In the genomic region with DNA sequence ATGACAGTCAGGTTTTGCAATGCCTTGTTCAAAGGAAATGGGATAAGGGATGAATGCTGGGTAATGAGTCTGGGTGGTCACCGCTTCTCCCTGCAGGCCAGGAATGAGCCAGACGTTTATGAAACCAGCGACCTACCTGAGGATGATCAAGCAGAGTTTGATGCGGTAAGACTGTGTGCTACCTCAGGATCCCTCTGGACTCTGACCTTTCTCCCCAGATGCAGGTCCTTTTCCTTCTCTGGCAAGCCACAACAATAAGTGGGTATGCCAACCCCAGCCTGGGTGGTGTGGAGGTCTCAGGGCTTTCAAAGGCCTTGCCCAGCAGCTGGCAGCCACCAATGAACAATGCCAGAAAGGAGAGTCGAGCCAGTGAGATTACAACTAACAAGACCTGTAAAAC, we compare ENCODE assay signal across 7 mouse cellular contexts. TPM values are rescaled to one million over a fixed set of nuclear protein-coding genes. Genes with fewer than 3 reads are reported as not detected.
A peak's percentile ranks its signal among the peaks of the same experiment; 100 is the strongest.
DNase-seq lines count a peak whose midpoint lies in the region; ATAC-seq lines count a peak whose summit lies in the region.

No protein-coding gene starts in this region.

- ATAC-seq in megakaryocyte, adult 5-6 weeks (ENCODE audit: poor library complexity, severe bottlenecking): no peak
- ATAC-seq in forebrain, embryonic 15.5 days (replicated peaks): no peak
- ATAC-seq in limb, embryonic 13.5 days (ENCODE audit: low FRiP score, low read depth): no peak
- ATAC-seq in stomach, embryonic 16.5 days (ENCODE audit: insufficient read depth, low FRiP score): no peak

- no peak for DNase-seq in adipocyte (ENCODE audit: low spot score)
- no peak for DNase-seq in layer of hippocampus, postnatal 14 days (ENCODE audit: low spot score in 2 of 2)

- peak overlapping the region; percentile 85 for H3K4me2 ChIP-seq in forebrain, embryonic 15.5 days (replicated peaks)
- peak overlapping the region; percentile 96 for H3K4me2 ChIP-seq in limb, embryonic 13.5 days (replicated peaks)
- peak overlapping the region; percentile 95 for H3K4me2 ChIP-seq in stomach, embryonic 16.5 days (ENCODE audit: low read depth, low read length)

- WGBS in forebrain, embryonic 15.5 days: 70% methylated on average over 5 of the region's 5 CpGs
- 70% methylated on average over 5 of the region's 5 CpGs for WGBS in limb, embryonic 13.5 days
- WGBS in stomach, embryonic 16.5 days: 67% methylated on average over 5 of the region's 5 CpGs

- H3K27me3 ChIP-seq in megakaryocyte, embryonic 14.5 days (replicated peaks): peaks cover 20% of the 10 kb centered on the region
- H3K27me3 ChIP-seq in forebrain, embryonic 15.5 days: peaks cover 3% of the 10 kb centered on the region; the same call in 1 of the 2 replicates
- H3K27me3 ChIP-seq in limb, embryonic 13.5 days: peaks cover 27% of the 10 kb centered on the region
- peaks cover 11% of the 10 kb centered on the region for H3K27me3 ChIP-seq in stomach, embryonic 16.5 days (ENCODE audit: control insufficient read depth, insufficient read depth, low read length)

- H3K4me3 ChIP-seq in megakaryocyte, embryonic 14.5 days (replicated peaks): peak overlapping the region; percentile 99
- peak overlapping the region; percentile 100 for H3K4me3 ChIP-seq in forebrain, embryonic 15.5 days
- peak overlapping the region; percentile 97 for H3K4me3 ChIP-seq in limb, embryonic 13.5 days
- H3K4me3 ChIP-seq in stomach, embryonic 16.5 days (replicated peaks; ENCODE audit: low read length): peak overlapping the region; percentile 91

- H3K27ac ChIP-seq in forebrain, embryonic 15.5 days (replicated peaks): peak overlapping the region; percentile 91
- H3K27ac ChIP-seq in limb, embryonic 13.5 days: no peak overlapping the region
- H3K27ac ChIP-seq in stomach, embryonic 16.5 days (ENCODE audit: low read length): no peak overlapping the region

- H3K4me1 ChIP-seq in megakaryocyte, embryonic 14.5 days: peaks cover 66% of the 10 kb centered on the region
- peaks cover 46% of the 10 kb centered on the region for H3K4me1 ChIP-seq in forebrain, embryonic 15.5 days
- peaks cover 34% of the 10 kb centered on the region for H3K4me1 ChIP-seq in limb, embryonic 13.5 days
- peaks cover 11% of the 10 kb centered on the region for H3K4me1 ChIP-seq in stomach, embryonic 16.5 days (ENCODE audit: control insufficient read depth, insufficient read depth, low read length)

- no peaks in the 10 kb centered on the region for H3K9me3 ChIP-seq in megakaryocyte, embryonic 14.5 days
- no peaks in the 10 kb centered on the region for H3K9me3 ChIP-seq in forebrain, embryonic 15.5 days
- H3K9me3 ChIP-seq in limb, embryonic 13.5 days: no peaks in the 10 kb centered on the region
- H3K9me3 ChIP-seq in stomach, embryonic 16.5 days (replicated peaks; ENCODE audit: control insufficient read depth, low read length): no peaks in the 10 kb centered on the region

- peak overlapping the region; percentile 100 for H3K9ac ChIP-seq in forebrain, embryonic 15.5 days (replicated peaks)
- peak overlapping the region; percentile 99 for H3K9ac ChIP-seq in limb, embryonic 13.5 days
- peak overlapping the region; percentile 100 for H3K9ac ChIP-seq in stomach, embryonic 16.5 days (ENCODE audit: low read length)

- peaks cover 48% of the 10 kb centered on the region for H3K36me3 ChIP-seq in megakaryocyte, embryonic 14.5 days (replicated peaks; ENCODE audit: low read length)
- H3K36me3 ChIP-seq in forebrain, embryonic 15.5 days: peaks cover 34% of the 10 kb centered on the region
- peaks cover 41% of the 10 kb centered on the region for H3K36me3 ChIP-seq in limb, embryonic 13.5 days
- no peaks in the 10 kb centered on the region for H3K36me3 ChIP-seq in stomach, embryonic 16.5 days (ENCODE audit: control insufficient read depth, insufficient read depth, low read length)

RNA-seq across cellular contexts. Expression of gene Dctn2, which starts 1.1 kb away (rescaled TPM):
- 176 and 219 TPM in 2 replicates for polyA plus RNA-seq in megakaryocyte, embryonic 14.5 days (2012; ENCODE audit: insufficient read depth, low replicate concordance)
- total RNA-seq in megakaryocyte, adult 5-6 weeks (2015): 78.9 and 82.6 TPM in 2 replicates
- 90.1 and 96.4 TPM in 2 replicates for total RNA-seq in megakaryocyte, adult 5-6 weeks (2017)
- polyA plus RNA-seq in forebrain, embryonic 15.5 days (2015; fragmentation: Nextera tagmentation; extraction: Ambion mirVana): 320 and 321 TPM in 2 replicates
- 188 and 192 TPM in 2 replicates for polyA plus RNA-seq in limb, embryonic 13.5 days (2015; fragmentation: Nextera tagmentation; extraction: Ambion mirVana)
- polyA plus RNA-seq in stomach, embryonic 16.5 days (2015; fragmentation: Nextera tagmentation; extraction: Ambion mirVana): 171 and 173 TPM in 2 replicates
- total RNA-seq in layer of hippocampus, postnatal 14 days (2021): 100 to 1,000 TPM; 298 to 304 TPM

RNA-seq across cellular contexts. Expression of gene Kif5a, which starts 4.2 kb away (rescaled TPM):
- 6.6 and 11.4 TPM in 2 replicates for polyA plus RNA-seq in megakaryocyte, embryonic 14.5 days (2012; ENCODE audit: insufficient read depth, low replicate concordance)
- 0.85 and 0.93 TPM in 2 replicates for total RNA-seq in megakaryocyte, adult 5-6 weeks (2015)
- total RNA-seq in megakaryocyte, adult 5-6 weeks (2017): 0.70 and 0.94 TPM in 2 replicates
- polyA plus RNA-seq in forebrain, embryonic 15.5 days (2015; fragmentation: Nextera tagmentation; extraction: Ambion mirVana): 76.4 and 80.6 TPM in 2 replicates
- polyA plus RNA-seq in limb, embryonic 13.5 days (2015; fragmentation: Nextera tagmentation; extraction: Ambion mirVana): 4.2 and 4.8 TPM in 2 replicates
- 6.5 and 6.7 TPM in 2 replicates for polyA plus RNA-seq in stomach, embryonic 16.5 days (2015; fragmentation: Nextera tagmentation; extraction: Ambion mirVana)
- total RNA-seq in layer of hippocampus, postnatal 14 days (2021): 100 to 1,000 TPM; 413 to 455 TPM

RNA-seq across cellular contexts. Expression of gene Mbd6, which starts 21.5 kb away (rescaled TPM):
- 245 and 640 TPM in 2 replicates for polyA plus RNA-seq in megakaryocyte, embryonic 14.5 days (2012; ENCODE audit: insufficient read depth, low replicate concordance)
- 40.4 and 48.4 TPM in 2 replicates for total RNA-seq in megakaryocyte, adult 5-6 weeks (2015)
- 5.6 and 8.9 TPM in 2 replicates for total RNA-seq in megakaryocyte, adult 5-6 weeks (2017)
- 17.4 and 17.5 TPM in 2 replicates for polyA plus RNA-seq in forebrain, embryonic 15.5 days (2015; fragmentation: Nextera tagmentation; extraction: Ambion mirVana)
- polyA plus RNA-seq in limb, embryonic 13.5 days (2015; fragmentation: Nextera tagmentation; extraction: Ambion mirVana): 15.0 and 16.7 TPM in 2 replicates
- 8.6 and 11.6 TPM in 2 replicates for polyA plus RNA-seq in stomach, embryonic 16.5 days (2015; fragmentation: Nextera tagmentation; extraction: Ambion mirVana)
- 10 to 100 TPM; 46.0 to 53.3 TPM for total RNA-seq in layer of hippocampus, postnatal 14 days (2021)

RNA-seq across cellular contexts. Expression of gene Mars, which starts 44.3 kb away (rescaled TPM):
- polyA plus RNA-seq in megakaryocyte, embryonic 14.5 days (2012; ENCODE audit: insufficient read depth, low replicate concordance): 26.0 and 101 TPM in 2 replicates
- total RNA-seq in megakaryocyte, adult 5-6 weeks (2015): 38.4 and 47.8 TPM in 2 replicates
- total RNA-seq in megakaryocyte, adult 5-6 weeks (2017): 80.3 and 95.2 TPM in 2 replicates
- 130 and 137 TPM in 2 replicates for polyA plus RNA-seq in forebrain, embryonic 15.5 days (2015; fragmentation: Nextera tagmentation; extraction: Ambion mirVana)
- 118 and 122 TPM in 2 replicates for polyA plus RNA-seq in limb, embryonic 13.5 days (2015; fragmentation: Nextera tagmentation; extraction: Ambion mirVana)
- 98.9 and 104 TPM in 2 replicates for polyA plus RNA-seq in stomach, embryonic 16.5 days (2015; fragmentation: Nextera tagmentation; extraction: Ambion mirVana)
- total RNA-seq in layer of hippocampus, postnatal 14 days (2021): 10 to 100 TPM; 56.3 to 59.4 TPM

RNA-seq across cellular contexts. Expression of gene Arhgap9, which starts 54.4 kb away (rescaled TPM):
- 6.1 and 10.4 TPM in 2 replicates for polyA plus RNA-seq in megakaryocyte, embryonic 14.5 days (2012; ENCODE audit: insufficient read depth, low replicate concordance)
- total RNA-seq in megakaryocyte, adult 5-6 weeks (2015): 135 and 138 TPM in 2 replicates
- 96.8 and 108 TPM in 2 replicates for total RNA-seq in megakaryocyte, adult 5-6 weeks (2017)
- polyA plus RNA-seq in forebrain, embryonic 15.5 days (2015; fragmentation: Nextera tagmentation; extraction: Ambion mirVana): 0.62 and 1.1 TPM in 2 replicates
- polyA plus RNA-seq in limb, embryonic 13.5 days (2015; fragmentation: Nextera tagmentation; extraction: Ambion mirVana): 5.2 and 5.4 TPM in 2 replicates
- 4.2 and 6.6 TPM in 2 replicates for polyA plus RNA-seq in stomach, embryonic 16.5 days (2015; fragmentation: Nextera tagmentation; extraction: Ambion mirVana)
- 1 to 10 TPM in 1 of 2 experiments, under 1 TPM in 1; 0.99 to 1.1 TPM for total RNA-seq in layer of hippocampus, postnatal 14 days (2021)

Comparison
In these comparisons a context has a peak if more than half of its experiments do, and no peak if none do; other contexts are left out.
1. RNA of gene Mbd6, which starts 21.5 kb away (polyA plus RNA-seq): 245 to 640 TPM in megakaryocyte, embryonic 14.5 days; 17.4 to 17.5 TPM in forebrain, embryonic 15.5 days, 15.0 to 16.7 TPM in limb, embryonic 13.5 days and 8.6 to 11.6 TPM in stomach, embryonic 16.5 days; every median in the first group is over 10 times any median in the second.
2. Peak in every context shown above with its lines, with median percentiles within 50 percentile points of each other: H3K4me3 ChIP-seq, H3K4me2 ChIP-seq and H3K9ac ChIP-seq.